Mouse (Mus musculus): ENCODE measurements at regions not wholly inside any gene's neighbourhood (a gene's known extent, or its start where the extent isn't known, plus 50 kb on each side); places are given as distances from the start of the nearest gene placed in this dataset.

GRCm38 (mm10) chr1:183510759-183511158 is 92.7 kb downstream of the Hhipl2 start:
- TF ChIP-seq POLR2A (IDR thresholded peaks at IDR 0.05; ENCODE audit: insufficient read depth, low read depth, low read length): no peak
- TF ChIP-seq EP300 (IDR thresholded peaks at IDR 0.05; ENCODE audit: insufficient read depth, low read depth, low read length): no peak
